Mouse (Mus musculus) naive thymus-derived CD4-positive, alpha-beta T cell, adult 2 months (primary cell): Measurements from ENCODE around the gene Sept7.
A peak's percentile ranks its signal among the peaks of the same experiment; 100 is the strongest.
"Not testable (repeated sequence)": the region's sequence is repeated elsewhere in the genome, so short reads cannot be mapped to it uniquely, and the experiment has no call there.

Experiments used
- DNase-seq: peaks from one replicate; pipeline ENCODE4 v3.0.0-alpha.2; 2011; ENCODE audit warnings: low read depth

Gene Sept7

GRCm38 (mm10) chr9:25260411-25260810, 8.2 kb downstream of the Sept7 start:
- no peak for DNase-seq

- no peak for DNase-seq
Observed at GRCm38 (mm10) chr9:25260979-25261378, 8.7 kb downstream of the Sept7 start.

GRCm38 (mm10) chr9:25262087-25262486, 9.8 kb downstream of the Sept7 start:
- DNase-seq = peak; percentile 49

GRCm38 (mm10) chr9:25265795-25266194, 13.6 kb downstream of the Sept7 start:
- DNase-seq = no peak

- no peak for DNase-seq
Observed at GRCm38 (mm10) chr9:25267133-25267532, 14.9 kb downstream of the Sept7 start.

GRCm38 (mm10) chr9:25267574-25267973, 15.3 kb downstream of the Sept7 start:
- DNase-seq = no peak

- no peak for DNase-seq
Observed at GRCm38 (mm10) chr9:25271902-25272301, 19.7 kb downstream of the Sept7 start.

- no peak for DNase-seq
Observed at GRCm38 (mm10) chr9:25289796-25290195, 37.6 kb downstream of the Sept7 start.

- peak; percentile 87 for DNase-seq
Observed at GRCm38 (mm10) chr9:25309505-25310182, 57.4 kb downstream of the Sept7 start.

- DNase-seq = no peak
Observed at GRCm38 (mm10) chr9:25314304-25314703, 62.1 kb downstream of the Sept7 start.

- no peak for DNase-seq
Observed at GRCm38 (mm10) chr9:25317827-25318505, 65.7 kb downstream of the Sept7 start.

- not testable (repeated sequence) for DNase-seq
Observed at GRCm38 (mm10) chr9:25319676-25320075, 67.4 kb downstream of the Sept7 start.

GRCm38 (mm10) chr9:25327727-25328370, 75.6 kb downstream of the Sept7 start:
- no peak for DNase-seq

- no peak for DNase-seq
Observed at GRCm38 (mm10) chr9:25328946-25329723, 76.9 kb downstream of the Sept7 start.

GRCm38 (mm10) chr9:25337436-25338198, 85.4 kb downstream of the Sept7 start:
- no peak for DNase-seq

- DNase-seq = no peak
Observed at GRCm38 (mm10) chr9:25340412-25340811, 88.2 kb downstream of the Sept7 start.

GRCm38 (mm10) chr9:25353775-25354174, 101.5 kb downstream of the Sept7 start:
- no peak for DNase-seq

GRCm38 (mm10) chr9:25355806-25356205, 103.6 kb downstream of the Sept7 start:
- no peak for DNase-seq

- no peak for DNase-seq
Observed at GRCm38 (mm10) chr9:25357589-25357988, 105.3 kb downstream of the Sept7 start.

GRCm38 (mm10) chr9:25358018-25358417, 105.8 kb downstream of the Sept7 start:
- DNase-seq = no peak
